Mouse (Mus musculus): ENCODE data around the gene 2310034C09Rik.

GRCm38 (mm10) chr16:88747943-88748342 lies 10.7 kb upstream of the 2310034C09Rik start:
- TF ChIP-seq POLR2A (IDR thresholded peaks at IDR 0.05; ENCODE audit: extremely low read depth, insufficient read depth, low read length) = no peak
- TF ChIP-seq CTCF (IDR thresholded peaks at IDR 0.05; ENCODE audit: extremely low read depth, insufficient read depth, low read length) = no peak
